Mouse (Mus musculus): ENCODE data around the gene Irgq.

Irgq gene

GRCm38 (mm10) chr7:24547534-24548036, 17.1 kb downstream of the Irgq start:
- DNase-seq = peak in 1 of 2 experiments; percentile 26

GRCm38 (mm10) chr7:24551985-24552759, 21.7 kb downstream of the Irgq start:
- DNase-seq = no peak

GRCm38 (mm10) chr7:24555786-24556185, 25.3 kb downstream of the Irgq start:
- no peak for DNase-seq

GRCm38 (mm10) chr7:24561450-24561849, 31.0 kb downstream of the Irgq start:
- DNase-seq = no peak

GRCm38 (mm10) chr7:24563191-24563836, 32.8 kb downstream of the Irgq start:
- no peak for DNase-seq

- no peak for DNase-seq
These were observed 33.3 kb downstream of the Irgq start for GRCm38 (mm10) chr7:24563837-24564206.

GRCm38 (mm10) chr7:24564607-24565265, 34.2 kb downstream of the Irgq start:
- peak; percentile 82 for DNase-seq

GRCm38 (mm10) chr7:24565627-24566026, 35.1 kb downstream of the Irgq start:
- DNase-seq = no peak

GRCm38 (mm10) chr7:24566206-24566605, 35.7 kb downstream of the Irgq start:
- DNase-seq = no peak

- DNase-seq = no peak
These were observed 38.0 kb downstream of the Irgq start for GRCm38 (mm10) chr7:24568512-24568911.

GRCm38 (mm10) chr7:24571071-24571470, 40.6 kb downstream of the Irgq start:
- DNase-seq = no peak

- no peak for DNase-seq
These were observed 42.0 kb downstream of the Irgq start for GRCm38 (mm10) chr7:24572455-24572854.

GRCm38 (mm10) chr7:24574224-24574796, 43.8 kb downstream of the Irgq start:
- DNase-seq = no peak

- no peak for DNase-seq
These were observed 47.3 kb downstream of the Irgq start for GRCm38 (mm10) chr7:24577811-24578210.

GRCm38 (mm10) chr7:24584876-24585275, 54.4 kb downstream of the Irgq start:
- no peak for DNase-seq

GRCm38 (mm10) chr7:24585995-24586394, 55.5 kb downstream of the Irgq start:
- DNase-seq = no peak

- no peak for DNase-seq
These were observed 56.3 kb downstream of the Irgq start for GRCm38 (mm10) chr7:24586828-24587227.

- peak; percentile 27 to 63 for DNase-seq
These were observed 57.0 kb downstream of the Irgq start, which contains the start of the genes Ethe1 and Zfp575 for GRCm38 (mm10) chr7:24587330-24588105. TSS of gene Ethe1 (plus strand) at chr7:24587543. TSS of gene Zfp575 (minus strand) at chr7:24587641.
